Mouse (Mus musculus) ovary, adult 18-20 months (tissue): ENCODE data around the gene Nfia.

Experiments used
- DNase-seq: peaks from one replicate; pipeline ENCODE4 v3.0.0; 2022; ENCODE audit warnings: low spot score, mixed read lengths

The Nfia gene

GRCm38 (mm10) chr4:98060601-98061000 is 288.1 kb downstream of the Nfia start:
- no peak for DNase-seq

DNA sequence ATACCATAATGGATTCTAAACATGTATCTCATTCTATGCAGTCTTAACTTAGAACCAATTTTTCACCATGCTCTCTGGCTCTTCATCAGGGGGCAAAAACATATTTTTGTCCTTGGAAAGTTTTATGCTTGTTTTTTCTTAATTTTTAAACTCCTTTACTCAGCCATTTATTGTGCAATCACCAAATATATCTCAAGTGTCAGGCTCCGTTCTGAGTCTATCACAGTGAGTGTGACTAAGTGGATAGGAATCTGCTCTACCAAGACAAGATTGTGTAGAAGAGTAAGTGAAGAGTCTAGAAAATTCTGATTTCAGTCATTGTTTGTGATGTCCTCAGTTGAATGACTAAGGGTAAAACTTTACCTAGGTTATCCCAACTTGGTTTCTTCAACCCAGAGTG is 288.6 kb downstream of the Nfia start:
- no peak for DNase-seq

GRCm38 (mm10) chr4:98063280-98063679 is 290.7 kb downstream of the Nfia start:
- DNase-seq: no peak

- no peak for DNase-seq
These were observed 303.6 kb downstream of the Nfia start for GRCm38 (mm10) chr4:98076106-98076505.

- DNase-seq: no peak
These were observed 304.1 kb downstream of the Nfia start for GRCm38 (mm10) chr4:98076624-98077023.

DNA sequence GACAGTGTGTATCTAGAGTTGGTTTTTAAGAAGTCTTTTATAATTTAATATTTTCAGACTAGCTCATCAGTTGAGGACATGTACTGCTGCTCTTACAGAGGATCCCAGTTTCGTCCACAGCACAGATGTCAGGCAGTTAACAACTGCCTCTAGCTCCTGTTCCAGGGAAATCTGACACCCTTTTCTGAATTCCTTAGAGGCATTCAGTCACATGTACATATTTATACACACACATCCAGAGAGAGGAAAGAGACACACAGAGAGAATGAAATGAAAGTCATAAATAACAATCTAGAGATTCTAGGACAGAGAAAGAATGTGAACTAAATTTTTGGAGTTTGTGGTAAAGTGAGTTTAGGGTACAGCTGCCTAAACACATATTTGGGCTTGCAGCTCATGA is 308.1 kb downstream of the Nfia start:
- no peak for DNase-seq

DNA sequence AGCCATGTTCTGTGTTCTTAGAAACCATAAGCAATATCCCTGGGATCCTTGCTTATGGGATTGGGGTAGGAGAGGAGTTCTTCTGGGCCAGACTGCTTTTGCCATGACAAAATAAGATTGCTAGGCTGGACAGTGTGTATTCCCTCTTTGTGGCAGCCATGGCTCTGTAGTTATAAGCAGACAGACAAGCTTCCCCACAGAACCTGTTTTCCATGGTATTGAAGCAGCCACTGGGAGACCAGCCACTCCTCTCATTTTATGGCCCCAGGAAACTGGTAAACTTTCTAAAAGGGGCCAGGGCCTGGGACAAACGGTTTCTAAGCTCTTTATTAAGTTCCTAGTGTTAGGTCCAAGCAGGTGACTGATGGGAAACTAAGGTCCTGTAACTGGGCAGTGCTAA is 309.4 kb downstream of the Nfia start:
- no peak for DNase-seq

- no peak for DNase-seq
These were observed 310.0 kb downstream of the Nfia start for GRCm38 (mm10) chr4:98082512-98082911.

GRCm38 (mm10) chr4:98085060-98085459 is 312.5 kb downstream of the Nfia start:
- DNase-seq: no peak

DNA sequence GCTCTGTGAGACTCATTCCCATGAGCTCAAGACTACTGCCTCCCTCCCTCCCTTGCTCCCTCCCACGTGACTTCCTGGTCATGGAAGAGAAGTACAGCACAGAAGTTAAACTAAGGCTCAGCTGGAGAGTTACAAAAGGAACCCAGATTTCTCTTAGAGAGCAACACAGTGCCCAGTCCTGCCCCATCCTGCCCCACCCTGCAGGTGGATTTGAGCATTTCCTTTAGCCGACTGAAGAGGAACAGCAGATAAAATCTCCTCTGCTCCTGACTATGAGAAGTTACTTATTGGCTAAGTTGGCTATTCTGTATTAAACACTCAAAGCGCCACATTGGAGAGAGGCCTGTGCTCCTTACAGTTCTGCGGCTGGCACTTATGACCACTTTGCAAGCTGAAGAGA is 314.4 kb downstream of the Nfia start:
- DNase-seq: no peak

DNA sequence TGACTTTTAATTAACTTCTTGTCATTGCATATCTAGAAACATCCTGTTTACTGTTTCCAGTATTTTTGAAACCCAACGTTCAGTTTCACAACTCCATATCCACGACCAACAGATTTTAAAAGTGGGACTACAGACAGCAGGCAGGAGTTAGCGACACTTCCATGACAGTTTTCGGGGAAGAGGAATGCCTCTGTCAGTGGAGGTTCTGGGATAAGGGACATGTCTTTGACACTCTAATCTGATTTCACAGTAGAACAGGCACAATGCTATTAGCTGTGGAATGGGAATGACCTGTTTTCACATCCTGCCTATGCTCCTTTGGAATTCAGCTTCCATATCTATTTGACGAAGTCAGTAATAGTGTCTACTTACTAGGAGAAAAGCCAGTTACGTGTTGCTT is 317.5 kb downstream of the Nfia start:
- no peak for DNase-seq

DNA sequence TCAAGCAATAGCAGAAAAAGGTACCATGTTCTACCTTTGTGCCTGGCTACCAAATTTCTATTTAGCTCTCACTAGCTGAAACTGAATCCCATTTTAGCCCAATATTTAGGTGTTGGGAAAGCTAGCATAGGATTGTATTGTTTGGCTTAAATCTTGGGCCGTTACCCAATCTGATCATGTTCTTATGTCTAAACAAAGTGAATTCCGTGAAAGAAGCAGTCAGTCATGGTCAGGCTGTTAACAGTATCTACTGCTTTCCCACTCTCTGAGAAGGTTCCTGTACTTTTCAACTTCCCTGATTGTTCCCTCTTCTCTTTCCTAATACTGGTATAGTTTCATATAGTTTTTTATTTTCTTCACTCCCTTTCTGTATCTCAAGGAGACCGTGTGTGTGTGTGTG is 318.1 kb downstream of the Nfia start:
- DNase-seq: no peak

DNA sequence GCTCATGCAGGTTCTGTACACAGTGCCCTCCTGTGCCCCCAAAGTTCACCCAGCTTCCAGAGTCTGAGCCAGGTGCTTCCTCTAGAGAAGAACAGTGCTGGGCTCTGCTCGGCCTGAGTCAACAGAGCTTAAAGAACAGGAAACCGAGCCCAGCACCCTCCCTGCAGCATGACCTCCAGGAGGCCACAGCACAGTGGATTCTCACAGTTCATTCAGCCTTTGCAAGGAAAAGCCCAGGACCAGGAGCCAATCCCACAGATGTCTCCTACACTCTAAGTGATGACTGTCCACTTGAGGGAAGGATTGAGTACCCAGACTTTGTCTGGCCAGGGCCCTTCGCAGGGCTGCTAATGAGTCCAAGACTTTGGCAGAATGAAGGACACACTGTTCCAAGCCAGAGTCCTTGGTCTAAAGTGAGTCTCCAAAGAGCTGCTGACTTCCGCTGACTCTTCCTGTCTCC is 318.9 kb downstream of the Nfia start:
- peak; percentile 14 for DNase-seq

- DNase-seq: no peak
These were observed 319.5 kb downstream of the Nfia start for GRCm38 (mm10) chr4:98091901-98092472.

DNA sequence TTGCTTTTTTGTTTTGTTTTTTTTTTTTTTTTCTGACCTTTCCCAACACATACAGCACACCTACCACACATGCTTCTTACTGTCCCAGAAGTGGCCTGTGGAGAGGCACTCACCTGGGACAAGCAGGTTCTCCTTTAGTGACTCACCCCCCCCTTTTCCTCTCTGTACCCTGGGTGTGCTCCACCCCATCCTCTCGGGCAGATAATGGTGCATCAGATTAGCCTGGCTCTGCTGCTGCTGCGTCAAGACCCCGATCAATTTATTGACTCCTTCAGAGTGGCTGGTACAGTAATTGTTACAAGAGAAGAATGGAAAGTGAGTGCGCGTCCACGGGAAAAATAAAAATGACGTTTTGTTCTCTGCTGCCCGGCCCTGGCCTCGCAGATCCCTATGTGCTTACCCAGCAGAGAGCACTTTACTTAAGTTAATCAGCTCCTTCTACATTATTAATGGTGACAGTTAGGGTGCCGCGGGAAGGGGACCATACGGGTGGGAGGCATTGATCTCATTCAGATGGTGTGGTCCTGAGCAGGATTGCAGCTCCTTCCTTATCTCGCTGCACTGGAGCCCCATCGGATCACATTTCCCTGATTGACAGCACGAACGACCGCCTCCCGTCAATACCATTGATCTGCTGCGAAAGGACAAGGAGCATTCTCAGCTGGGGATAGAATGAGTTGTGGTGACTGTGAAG is 321.7 kb downstream of the Nfia start:
- DNase-seq: no peak

GRCm38 (mm10) chr4:98095060-98095459 is 322.5 kb downstream of the Nfia start:
- no peak for DNase-seq

GRCm38 (mm10) chr4:98097013-98097566 is 324.6 kb downstream of the Nfia start:
- DNase-seq: no peak

GRCm38 (mm10) chr4:98098663-98099062 is 326.1 kb downstream of the Nfia start:
- no peak for DNase-seq

GRCm38 (mm10) chr4:98099433-98099832 is 326.9 kb downstream of the Nfia start:
- DNase-seq: no peak

DNA sequence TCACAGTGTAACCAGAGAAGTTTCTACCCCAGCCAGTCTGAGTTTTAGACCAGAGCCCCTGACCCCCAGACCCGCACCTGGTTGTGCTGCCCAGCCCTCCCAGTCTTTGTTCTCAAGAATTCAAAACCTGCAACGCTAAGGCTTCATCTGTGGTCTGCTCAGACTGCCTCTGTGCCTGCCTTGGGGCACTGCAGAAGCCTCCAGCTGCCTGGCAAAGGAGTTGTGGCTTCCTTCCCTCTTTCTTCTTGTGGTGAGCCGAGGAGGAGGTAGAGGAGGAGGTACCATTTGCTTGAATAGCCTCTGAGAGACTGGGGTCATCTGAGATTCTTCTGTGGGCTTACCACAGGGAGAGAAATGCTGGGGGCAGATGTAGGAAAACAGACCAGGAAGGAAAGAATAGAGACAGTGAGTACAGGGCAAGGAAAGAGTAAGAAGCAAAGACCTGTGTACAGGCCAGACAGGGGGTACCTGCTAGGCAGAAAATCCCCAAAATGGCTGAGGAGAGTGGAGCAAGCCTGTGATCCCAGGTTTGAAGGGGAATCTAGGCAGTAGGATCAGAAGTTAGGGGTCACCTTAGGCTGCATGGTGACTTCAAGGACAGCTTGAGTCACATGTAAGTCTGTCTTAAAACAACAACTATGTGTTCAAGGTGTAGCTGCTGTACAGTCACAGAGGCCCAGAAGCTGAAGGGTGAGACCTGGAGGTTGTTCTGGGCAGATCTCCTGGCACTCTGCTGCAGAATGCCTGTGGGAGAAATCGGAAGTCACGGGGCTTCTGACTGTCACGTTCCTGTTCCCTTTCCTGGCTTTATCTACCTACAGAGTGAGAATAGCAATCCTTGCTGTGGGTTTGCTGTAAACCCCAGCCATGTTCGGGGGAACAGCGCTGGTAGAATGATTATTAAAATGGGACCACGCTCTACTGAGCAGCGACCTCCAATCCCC is 328.9 kb downstream of the Nfia start:
- DNase-seq: no peak

GRCm38 (mm10) chr4:98102625-98103336 is 330.2 kb downstream of the Nfia start:
- DNase-seq: no peak

- DNase-seq: no peak
These were observed 330.8 kb downstream of the Nfia start for GRCm38 (mm10) chr4:98103337-98103666.
